In the genomic region with DNA sequence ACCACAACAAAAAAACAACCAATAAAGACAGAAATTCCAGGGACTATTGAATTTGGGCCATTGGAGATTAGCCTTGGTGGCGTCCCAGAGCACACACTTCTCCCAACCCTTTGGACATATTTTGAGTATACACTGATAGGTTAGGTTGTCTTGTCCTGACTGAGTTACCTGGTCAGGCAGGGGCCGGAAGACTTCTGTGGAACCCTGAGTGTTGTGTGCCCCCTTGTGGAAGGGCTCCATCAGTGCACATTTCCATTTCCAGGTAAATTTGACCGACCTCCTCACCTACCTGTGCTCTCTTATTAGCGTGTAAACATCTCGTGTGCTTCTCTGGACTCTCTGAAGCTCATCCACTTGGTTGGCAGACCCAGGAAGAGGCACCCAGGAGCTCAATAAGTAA, we compare ENCODE assay signal across 9 mouse cellular contexts. TPM values are rescaled to one million over a fixed set of nuclear protein-coding genes. Genes with fewer than 3 reads are reported as not detected.
DNase-seq lines count a peak whose midpoint lies in the region; ATAC-seq lines count a peak whose summit lies in the region.
"Had no signal": no experiment of that assay in that cellular context is flagged by ENCODE, and none has a peak within 500 bp of the region (broad histone marks: within the 10 kb centered on the region; RNA-seq: fewer than 3 reads in every experiment).

No protein-coding gene starts in this region.

- no peak overlapping the region for H3K4me2 ChIP-seq in heart, embryonic 12.5 days
- H3K4me2 ChIP-seq in embryonic facial prominence, embryonic 13.5 days, result peak overlapping the region; percentile 19; the same call in 1 of the 2 replicates
- H3K4me2 ChIP-seq in stomach, embryonic 15.5 days, result peak overlapping the region; percentile 26; the same call in 1 of the 2 replicates
- H3K4me2 ChIP-seq: liver, embryonic 15.5 days had no signal

- no peaks in the 10 kb centered on the region for H3K27me3 ChIP-seq in heart, embryonic 12.5 days (replicated peaks)
- no peaks in the 10 kb centered on the region for H3K27me3 ChIP-seq in embryonic facial prominence, embryonic 13.5 days
- H3K27me3 ChIP-seq in limb, embryonic 10.5 days (ENCODE audit: low read depth, poor library complexity, severe bottlenecking), result 0 out of 2 replicates have a peak, but pooled peaks cover 11% of the 10 kb centered on the region
- H3K27me3 ChIP-seq in stomach, embryonic 15.5 days (replicated peaks), result no peaks in the 10 kb centered on the region
- H3K27me3 ChIP-seq: liver, embryonic 15.5 days had no signal

- H3K27ac ChIP-seq in heart, embryonic 12.5 days (ENCODE audit: poor library complexity, severe bottlenecking), result no peak overlapping the region
- H3K27ac ChIP-seq in embryonic facial prominence, embryonic 13.5 days, result no peak overlapping the region
- H3K27ac ChIP-seq in limb, embryonic 10.5 days, result no peak overlapping the region
- H3K27ac ChIP-seq in stomach, embryonic 15.5 days, result no peak overlapping the region
- H3K27ac ChIP-seq: liver, embryonic 15.5 days had no signal

- WGBS in heart, embryonic 12.5 days, result 19% methylated on average over 5 of the region's 5 CpGs
- WGBS in embryonic facial prominence, embryonic 13.5 days, result 16% methylated on average over 5 of the region's 5 CpGs
- WGBS in limb, embryonic 10.5 days, result 25% methylated on average over 5 of the region's 5 CpGs
- 19% methylated on average over 5 of the region's 5 CpGs for WGBS in stomach, embryonic 15.5 days

- H3K9ac ChIP-seq in heart, embryonic 12.5 days, result no peak overlapping the region
- no peak overlapping the region for H3K9ac ChIP-seq in embryonic facial prominence, embryonic 13.5 days
- H3K9ac ChIP-seq in stomach, embryonic 15.5 days, result no peak overlapping the region
- H3K9ac ChIP-seq: liver, embryonic 15.5 days had no signal

- no peak overlapping the region for H3K4me3 ChIP-seq in heart, embryonic 12.5 days
- H3K4me3 ChIP-seq in embryonic facial prominence, embryonic 13.5 days, result no peak overlapping the region
- no peak overlapping the region for H3K4me3 ChIP-seq in limb, embryonic 10.5 days
- H3K4me3 ChIP-seq in stomach, embryonic 15.5 days (replicated peaks), result no peak overlapping the region
- H3K4me3 ChIP-seq: liver, embryonic 15.5 days had no signal

- ATAC-seq in heart, embryonic 12.5 days (ENCODE audit: insufficient number of reproducible peaks, low FRiP score), result no peak
- ATAC-seq in embryonic facial prominence, embryonic 13.5 days (ENCODE audit: insufficient number of reproducible peaks, insufficient read depth, low FRiP score, low TSS enrichment, low read depth), result no peak
- ATAC-seq in stomach, embryonic 15.5 days (ENCODE audit: insufficient read depth, low FRiP score, low read depth), result no peak
- ATAC-seq in frontal cortex, adult (ENCODE audit: low TSS enrichment), result no peak

- H3K4me1 ChIP-seq in heart, embryonic 12.5 days (replicated peaks), result peaks cover 34% of the 10 kb centered on the region
- H3K4me1 ChIP-seq in embryonic facial prominence, embryonic 13.5 days, result peaks cover 59% of the 10 kb centered on the region
- H3K4me1 ChIP-seq in limb, embryonic 10.5 days, result peaks cover 45% of the 10 kb centered on the region
- peaks cover 19% of the 10 kb centered on the region for H3K4me1 ChIP-seq in stomach, embryonic 15.5 days
- H3K4me1 ChIP-seq: liver, embryonic 15.5 days had no signal

- no peaks in the 10 kb centered on the region for H3K9me3 ChIP-seq in heart, embryonic 12.5 days (replicated peaks)
- no peaks in the 10 kb centered on the region for H3K9me3 ChIP-seq in embryonic facial prominence, embryonic 13.5 days
- no peaks in the 10 kb centered on the region for H3K9me3 ChIP-seq in limb, embryonic 10.5 days (replicated peaks)
- H3K9me3 ChIP-seq in stomach, embryonic 15.5 days, result no peaks in the 10 kb centered on the region
- H3K9me3 ChIP-seq: liver, embryonic 15.5 days had no signal

- peak; percentile 29 to 67 for DNase-seq in heart, adult 18-20 months
- peak; percentile 55 to 60 for DNase-seq in urinary bladder, postnatal 36 days (ENCODE audit: low spot score in 2 of 2)
- DNase-seq in urinary bladder, postnatal 10 days (ENCODE audit: low spot score), result no peak
- DNase-seq in limb, embryonic 10.5 days (ENCODE audit: low spot score), result peak; percentile 63

- H3K36me3 ChIP-seq in heart, embryonic 12.5 days, result no peaks in the 10 kb centered on the region
- H3K36me3 ChIP-seq in embryonic facial prominence, embryonic 13.5 days, result no peaks in the 10 kb centered on the region
- H3K36me3 ChIP-seq in limb, embryonic 10.5 days, result no peaks in the 10 kb centered on the region
- H3K36me3 ChIP-seq in stomach, embryonic 15.5 days, result no peaks in the 10 kb centered on the region
- H3K36me3 ChIP-seq: liver, embryonic 15.5 days had no signal

RNA-seq across cellular contexts. Expression of a gene that starts 9.3 kb away (rescaled TPM):
- total RNA-seq in heart, adult 18-20 months (2021), result 10 to 100 TPM; 49.4 to 52.0 TPM
- 122 and 123 TPM in 2 replicates for polyA plus RNA-seq in heart, embryonic 12.5 days (2016; fragmentation: Nextera tagmentation; extraction: Ambion mirVana)
- 163 and 166 TPM in 2 replicates for polyA plus RNA-seq in embryonic facial prominence, embryonic 13.5 days (2015; fragmentation: Nextera tagmentation; extraction: Ambion mirVana)
- 168 TPM in 2 replicates for polyA plus RNA-seq in limb, embryonic 10.5 days (2016; fragmentation: Nextera tagmentation; extraction: Ambion mirVana)
- 158 and 161 TPM in 2 replicates for polyA plus RNA-seq in stomach, embryonic 15.5 days (2015; fragmentation: Nextera tagmentation; extraction: Ambion mirVana)

RNA-seq across cellular contexts. Expression of a gene that starts 49.1 kb away (rescaled TPM):
- not detected for total RNA-seq in heart, adult 18-20 months (2021)
- polyA plus RNA-seq in heart, embryonic 12.5 days (2016; fragmentation: Nextera tagmentation; extraction: Ambion mirVana), result not detected in 2 replicates
- polyA plus RNA-seq in embryonic facial prominence, embryonic 13.5 days (2015; fragmentation: Nextera tagmentation; extraction: Ambion mirVana), result not detected in 2 replicates
- not detected in 2 replicates for polyA plus RNA-seq in limb, embryonic 10.5 days (2016; fragmentation: Nextera tagmentation; extraction: Ambion mirVana)
- not detected in 2 replicates for polyA plus RNA-seq in stomach, embryonic 15.5 days (2015; fragmentation: Nextera tagmentation; extraction: Ambion mirVana)
- polyA plus RNA-seq: liver, embryonic 15.5 days had no signal
